Mouse (Mus musculus): ENCODE data around the gene Agxt.

The Agxt gene

GRCm38 (mm10) chr1:93150907-93151661 lies 16.0 kb downstream of the Agxt start:
- 71% methylated on average over 2 of the region's 2 CpGs for WGBS

GRCm38 (mm10) chr1:93157566-93157965 lies 22.5 kb downstream of the Agxt start:
- WGBS, result 85% methylated on average over 4 of the region's 4 CpGs

GRCm38 (mm10) chr1:93158916-93159315 lies 23.9 kb downstream of the Agxt start:
- 79% methylated on average over 8 of the region's 8 CpGs for WGBS

- WGBS, result 70% methylated on average over 21 of the region's 21 CpGs
Observed at GRCm38 (mm10) chr1:93159566-93160500, 24.8 kb downstream of the Agxt start.

GRCm38 (mm10) chr1:93160501-93161133 lies 25.6 kb downstream of the Agxt start, which contains the start of gene 2310007B03Rik:
TSS of gene 2310007B03Rik (minus strand) at chr1:93160948.
- WGBS, result 90% methylated on average over 8 of the region's 8 CpGs

- whole genome bisulfite sequencing, result 78% methylated on average over 8 of the region's 8 CpGs
Observed at GRCm38 (mm10) chr1:93161350-93161749, 26.3 kb downstream of the Agxt start.

GRCm38 (mm10) chr1:93161921-93162320 lies 26.9 kb downstream of the Agxt start:
- 82% methylated on average over 10 of the region's 10 CpGs for WGBS

- WGBS, result 86% methylated on average over 7 of the region's 7 CpGs
Observed at GRCm38 (mm10) chr1:93162588-93162987, 27.5 kb downstream of the Agxt start.

- WGBS, result 79% methylated on average over 9 of the region's 9 CpGs
Observed at GRCm38 (mm10) chr1:93165447-93165846, 30.4 kb downstream of the Agxt start.

GRCm38 (mm10) chr1:93166346-93167079 lies 31.5 kb downstream of the Agxt start:
- WGBS, result 91% methylated on average over 11 of the region's 11 CpGs

- 41% methylated on average over 10 of the region's 10 CpGs for WGBS
Observed at GRCm38 (mm10) chr1:93168295-93168775, 33.3 kb downstream of the Agxt start, which contains the start of gene Crocc2. TSS of gene Crocc2 (plus strand) at chr1:93168725.

GRCm38 (mm10) chr1:93173665-93174064 lies 38.6 kb downstream of the Agxt start:
- WGBS, result 44% methylated on average over 4 of the region's 4 CpGs

- 4% methylated on average over 4 of the region's 4 CpGs for WGBS
Observed at GRCm38 (mm10) chr1:93174399-93174798, 39.4 kb downstream of the Agxt start.

- WGBS, result 53% methylated on average over 6 of the region's 6 CpGs
Observed at GRCm38 (mm10) chr1:93175849-93176248, 40.8 kb downstream of the Agxt start.

GRCm38 (mm10) chr1:93176525-93177332 lies 41.7 kb downstream of the Agxt start:
- 10% methylated on average over 44 of the region's 44 CpGs for WGBS

GRCm38 (mm10) chr1:93182281-93182680 lies 47.2 kb downstream of the Agxt start:
- 93% methylated on average over 7 of the region's 7 CpGs for WGBS

- 63% methylated on average over 14 of the region's 14 CpGs for WGBS
Observed at GRCm38 (mm10) chr1:93184071-93184828, 49.2 kb downstream of the Agxt start.

- WGBS, result 24% methylated on average over 12 of the region's 17 CpGs
Observed at GRCm38 (mm10) chr1:93190726-93191305, 55.8 kb downstream of the Agxt start.

GRCm38 (mm10) chr1:93194961-93195360 lies 59.9 kb downstream of the Agxt start:
- 94% methylated on average over 3 of the region's 3 CpGs for WGBS
